Mouse (Mus musculus) embryonic fibroblast, embryonic 13.5 days (primary cell): ENCODE data around the gene Zcchc12. TPM values are rescaled to one million over a fixed set of nuclear protein-coding genes. Genes with fewer than 3 reads are reported as not detected.

ENCODE experiments used
- H3K27ac ChIP-seq: 2 replicates; pipeline ENCODE4 v1.5.1; 2012; ENCODE audit warnings: low read length, control low read depth, inconsistent platforms; ENCODE audit not compliant: insufficient read depth
- H3K4me1 ChIP-seq: 2 replicates; pipeline ENCODE4 v1.6.1; 2011; ENCODE audit warnings: low read length; ENCODE audit not compliant: control insufficient read depth, insufficient read depth
- H3K4me3 ChIP-seq: 2 replicates; pipeline ENCODE4 v1.5.1; 2011; ENCODE audit warnings: mild to moderate bottlenecking, control low read depth, low read length; ENCODE audit not compliant: insufficient read depth
- CTCF ChIP-seq: IDR thresholded peaks from 2 replicates; pipeline ENCODE4 v1.5.1; 2011; ENCODE audit warnings: mild to moderate bottlenecking, control low read depth, low read length, moderate library complexity, borderline replicate concordance; ENCODE audit not compliant: insufficient read depth
- POLR2A ChIP-seq: IDR thresholded peaks from 2 replicates; pipeline ENCODE4 v1.6.1; 2011; ENCODE audit warnings: low read depth, mild to moderate bottlenecking, control low read depth, low read length, moderate library complexity
- polyA plus RNA-seq: library from polyadenylated mRNA; stranded (reverse); fragments of >200 nt; gene quantifications from 2 replicates; pipeline ENCODE4 v1.2.4, GENCODE M21; 2011; ENCODE audit warnings: low read depth; ENCODE audit not compliant: missing spikeins, insufficient read length

Zcchc12 gene
- 0.95 and 3.4 TPM in 2 replicates for polyA plus RNA-seq

DNA sequence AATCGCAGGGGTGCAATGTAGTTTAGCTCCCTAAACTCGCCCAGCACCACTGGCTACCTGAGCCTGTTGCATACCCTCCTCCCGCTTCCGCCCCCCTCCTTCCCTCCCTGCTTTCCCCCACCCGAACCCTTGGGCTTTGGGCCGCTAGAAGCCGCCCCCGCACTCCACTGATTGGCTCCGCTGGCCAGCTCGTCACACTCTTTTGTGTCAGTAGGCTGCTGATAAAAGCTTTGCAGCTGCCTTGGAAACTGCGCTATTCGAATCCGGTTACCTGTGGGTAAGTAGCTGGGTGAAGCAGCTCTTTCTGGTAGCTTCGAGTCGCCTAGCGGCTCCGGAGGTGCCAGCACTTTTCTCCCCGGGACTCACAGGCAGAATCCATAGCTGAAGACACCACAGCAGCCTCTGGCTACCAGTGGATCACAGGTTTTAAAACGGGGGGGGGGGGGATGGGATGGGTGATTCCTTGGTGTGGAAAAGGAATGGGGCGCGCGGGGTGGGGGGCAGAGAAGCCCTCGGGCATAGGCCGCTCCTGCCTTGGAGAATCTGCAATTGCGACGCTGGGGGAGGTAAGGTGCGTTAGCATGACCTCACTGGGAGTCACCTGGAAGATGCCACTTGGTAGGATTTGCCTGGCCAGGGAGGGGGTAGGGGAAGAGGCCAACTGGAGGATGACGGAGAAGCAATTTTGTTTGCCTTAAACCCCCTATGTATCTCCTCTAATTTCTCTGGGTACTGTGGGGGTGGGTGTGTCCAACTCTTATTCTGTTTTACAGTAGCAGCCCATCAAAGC lies at the start of gene Zcchc12:
Zcchc12 (plus strand) TSS at position 169 of the 790 bp plus-strand sequence.
- no peak within 1 kb of the TSS for H3K27ac ChIP-seq
- TF ChIP-seq POLR2A (no peak), CTCF (no peak)
- H3K4me3 ChIP-seq = no peak within 1 kb of the TSS

DNA sequence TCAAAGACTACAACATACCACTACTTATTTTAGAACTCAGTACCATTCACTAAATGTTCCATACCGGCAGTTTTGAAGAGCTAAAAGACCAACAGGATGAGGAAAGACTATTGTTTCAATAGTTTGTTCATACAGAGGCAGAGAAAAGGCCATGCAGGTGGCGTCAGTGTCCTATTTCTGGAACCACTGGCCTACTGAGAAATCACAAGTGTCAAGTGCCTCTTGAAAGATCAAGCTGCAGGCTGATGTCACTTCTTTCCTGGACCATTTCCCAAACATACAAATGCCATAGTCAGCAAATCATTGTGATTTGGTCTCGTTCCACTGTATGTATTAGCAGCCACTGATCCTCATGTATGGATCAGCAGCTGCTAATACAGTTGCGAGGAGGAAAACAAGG lies 49.0 kb upstream of the Zcchc12 start:
- no peak for TF ChIP-seq CTCF
- no peak for TF ChIP-seq POLR2A
- Histone ChIP-seq H3K4me1 (no peaks in the 10 kb centered on the region), H3K27ac (no peak overlapping the region), H3K4me3 (no peak overlapping the region)

More for the DNA sequence above, at the start of gene Zcchc12:
- no peaks in the 10 kb centered on the region for H3K4me1 ChIP-seq

DNA sequence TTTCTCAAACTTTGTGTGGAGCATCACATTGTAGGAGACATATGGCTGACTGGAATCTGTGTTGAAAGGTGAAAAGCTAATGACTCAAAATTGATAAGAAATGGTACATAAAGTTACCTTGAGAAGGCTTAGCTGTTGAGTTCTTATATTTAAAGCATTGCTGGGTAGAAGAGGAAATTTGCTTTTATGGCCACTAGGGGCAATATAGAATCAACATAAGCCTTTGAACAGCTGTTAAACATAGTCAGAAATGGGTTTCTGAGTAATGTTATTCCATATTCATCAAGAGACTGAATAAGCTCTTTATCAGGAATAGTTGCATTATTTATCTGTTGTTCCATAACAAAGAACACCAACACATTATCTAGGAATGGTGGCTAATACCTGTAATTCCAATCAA lies 45.6 kb upstream of the Zcchc12 start:
- no peak overlapping the region for H3K4me3 ChIP-seq
- TF ChIP-seq CTCF = no peak
- no peak for TF ChIP-seq POLR2A
- no peak overlapping the region for H3K27ac ChIP-seq
- no peaks in the 10 kb centered on the region for H3K4me1 ChIP-seq

DNA sequence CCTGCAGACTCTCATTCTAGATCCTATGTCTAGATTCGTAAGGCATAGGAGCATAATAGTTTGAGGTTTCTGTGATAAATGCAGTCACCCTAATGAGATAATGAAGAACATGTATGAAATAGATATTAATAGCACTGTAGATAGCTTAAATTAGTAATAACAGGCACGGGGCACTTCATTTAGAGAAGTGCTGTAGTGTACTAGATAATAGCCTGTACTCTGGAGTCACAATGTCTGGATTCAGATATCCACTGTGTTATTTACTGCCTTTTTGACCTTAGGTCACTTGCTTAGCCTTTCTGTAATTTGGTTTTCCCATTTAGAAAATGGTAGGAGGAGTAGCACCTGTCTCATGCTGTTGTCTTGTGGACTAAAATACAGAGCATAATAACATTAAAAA lies 39.0 kb upstream of the Zcchc12 start:
- Histone ChIP-seq H3K4me3 (no peak overlapping the region), H3K27ac (no peak overlapping the region), H3K4me1 (no peaks in the 10 kb centered on the region)
- TF ChIP-seq POLR2A = no peak
- TF ChIP-seq CTCF = no peak

DNA sequence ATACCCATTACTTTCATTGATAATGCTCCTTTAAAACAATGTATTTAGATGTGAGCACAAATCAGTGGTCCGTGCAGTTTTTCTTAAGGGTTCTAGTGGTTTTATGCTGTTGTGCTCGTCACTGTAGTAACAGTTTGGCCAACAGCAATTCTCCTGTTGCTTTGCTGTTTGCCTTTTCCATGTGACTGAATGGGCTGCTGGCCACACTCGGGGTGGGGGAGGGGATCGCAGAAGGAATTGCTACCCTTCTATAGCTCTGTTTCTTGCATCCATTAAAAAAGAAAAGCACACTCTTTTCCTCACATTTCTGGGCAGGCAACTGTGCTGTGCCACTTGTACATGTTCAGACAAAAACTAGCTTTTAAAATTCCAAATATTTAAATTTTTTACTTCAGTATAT lies 34.1 kb upstream of the Zcchc12 start:
- no peak overlapping the region for H3K27ac ChIP-seq
- TF ChIP-seq CTCF (no peak), POLR2A (no peak)
- no peaks in the 10 kb centered on the region for H3K4me1 ChIP-seq
- no peak overlapping the region for H3K4me3 ChIP-seq

DNA sequence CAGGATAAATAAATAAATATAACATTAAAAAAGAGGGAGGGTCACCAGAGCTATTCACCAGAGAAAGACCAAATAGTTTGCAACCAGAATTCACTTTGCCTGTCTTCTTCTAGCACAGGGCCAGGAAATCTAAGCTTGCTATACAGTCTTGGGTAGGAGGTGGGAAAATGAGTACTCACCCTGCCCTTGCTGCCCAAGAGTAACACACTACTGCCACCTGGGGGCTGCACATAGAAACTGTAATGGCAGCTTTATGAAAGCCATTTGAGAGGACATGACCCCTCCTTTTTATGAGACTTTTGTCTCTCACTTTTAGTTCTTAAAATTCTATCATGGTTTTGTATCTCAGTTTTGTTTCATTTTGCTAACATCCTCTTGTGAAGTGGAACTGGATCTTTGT lies 12.1 kb upstream of the Zcchc12 start:
- no peak overlapping the region for H3K4me3 ChIP-seq
- TF ChIP-seq CTCF (peak; percentile 19; the same call in 1 of the 2 replicates), POLR2A (no peak)
- no peak overlapping the region for H3K27ac ChIP-seq
- no peaks in the 10 kb centered on the region for H3K4me1 ChIP-seq

DNA sequence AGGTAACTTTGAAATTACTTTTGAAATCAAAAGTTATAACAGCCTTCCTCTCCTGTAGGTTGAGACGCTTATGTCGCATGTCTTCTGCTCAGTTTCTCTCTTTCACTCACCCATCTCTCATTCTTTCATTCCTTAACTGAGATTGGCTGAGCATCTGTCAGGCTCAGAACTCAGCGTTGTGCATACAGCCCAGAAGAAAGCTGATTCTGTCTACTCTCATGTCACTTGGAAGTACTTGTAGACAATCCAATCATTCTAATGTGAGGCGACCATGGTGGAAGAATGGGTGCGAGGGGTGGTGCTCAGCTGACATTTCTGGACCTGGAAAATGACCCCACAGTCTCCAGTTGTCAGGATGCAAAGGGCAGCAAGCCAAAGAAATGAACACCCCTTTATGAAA lies 9.7 kb upstream of the Zcchc12 start:
- no peak for TF ChIP-seq CTCF
- Histone ChIP-seq H3K27ac (no peak overlapping the region), H3K4me3 (no peak overlapping the region), H3K4me1 (no peaks in the 10 kb centered on the region)

DNA sequence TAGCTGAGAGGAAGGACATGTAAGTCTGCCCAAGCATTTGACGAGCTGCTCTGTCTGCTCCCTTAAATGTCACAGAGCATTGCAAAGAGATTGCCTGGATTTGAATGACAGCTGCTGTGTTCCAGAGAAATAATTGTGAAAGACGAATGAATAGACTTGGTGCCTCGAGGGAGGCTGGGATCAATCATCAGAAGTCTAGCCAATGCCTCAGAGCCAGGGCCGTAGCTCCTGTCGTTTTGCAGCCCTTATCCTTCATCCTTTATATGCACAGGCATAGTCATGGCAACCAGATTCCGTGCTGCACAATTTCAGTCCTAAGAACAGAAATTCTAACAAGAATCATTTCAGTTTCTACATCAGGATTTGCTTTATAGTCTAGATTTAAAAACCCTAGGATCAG lies 9.3 kb upstream of the Zcchc12 start:
- no peak for TF ChIP-seq POLR2A
- TF ChIP-seq CTCF = no peak
- Histone ChIP-seq H3K4me3 (no peak overlapping the region), H3K4me1 (no peaks in the 10 kb centered on the region), H3K27ac (no peak overlapping the region)

DNA sequence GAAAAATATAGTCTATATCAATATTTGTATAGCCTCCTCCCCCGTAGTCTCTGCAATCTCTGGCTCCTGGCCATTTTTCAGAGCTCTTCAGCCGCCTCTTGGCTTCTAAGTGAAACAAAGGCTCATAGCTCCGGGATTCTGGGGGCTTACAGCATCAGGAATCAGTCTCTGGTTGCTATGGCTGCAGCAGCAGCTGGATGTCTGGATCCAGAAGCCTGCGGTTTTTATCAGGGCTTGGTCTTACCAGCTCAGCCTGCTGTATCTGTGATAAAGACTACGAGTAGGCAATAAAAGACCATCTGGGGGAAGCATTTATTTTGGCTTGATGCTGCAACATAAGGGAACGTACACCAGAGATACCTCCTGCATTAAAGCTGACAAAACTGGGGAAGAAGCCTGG lies 1.8 kb upstream of the Zcchc12 start:
- Histone ChIP-seq H3K27ac (no peak overlapping the region), H3K4me1 (no peaks in the 10 kb centered on the region), H3K4me3 (no peak overlapping the region)
- TF ChIP-seq POLR2A (no peak), CTCF (no peak)

DNA sequence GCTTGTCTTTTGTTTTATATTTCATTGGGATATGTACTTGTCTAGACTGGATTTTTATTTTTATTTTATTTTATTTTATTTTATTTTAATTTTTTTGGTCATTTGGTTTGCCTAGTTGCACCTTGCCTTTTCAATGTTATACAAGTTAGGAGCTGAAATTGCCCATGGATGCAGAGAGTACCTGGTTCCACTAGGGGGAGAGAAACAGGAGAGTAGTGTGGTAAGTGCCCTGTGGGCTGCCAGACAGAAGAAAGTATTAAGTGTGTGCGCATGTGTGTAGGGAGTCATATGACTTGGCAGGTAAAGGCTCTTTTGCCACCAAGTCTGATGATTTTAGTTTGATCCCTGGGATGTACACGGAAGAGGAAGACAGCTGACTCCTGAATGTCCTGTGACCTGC lies 13.8 kb downstream of the Zcchc12 start:
- TF ChIP-seq POLR2A (no peak), CTCF (no peak)
- Histone ChIP-seq H3K4me1 (no peaks in the 10 kb centered on the region), H3K4me3 (no peak overlapping the region), H3K27ac (no peak overlapping the region)
